Mouse (Mus musculus) ES-E14 (cell line): Measurements from ENCODE around the gene Il1rl2.

Experiments used
- CHD2 ChIP-seq: IDR thresholded peaks from 2 replicates; pipeline ENCODE4 v1.6.1; 2014; ENCODE audit warnings: mild to moderate bottlenecking, low read depth, low read length, inconsistent platforms
- HCFC1 ChIP-seq: IDR thresholded peaks from 2 replicates; pipeline ENCODE4 v1.6.1; 2012; ENCODE audit warnings: low read length, inconsistent platforms, borderline replicate concordance; ENCODE audit not compliant: insufficient read depth
- MAFK ChIP-seq: IDR thresholded peaks from 2 replicates; pipeline ENCODE4 v1.6.1; 2014; ENCODE audit warnings: mild to moderate bottlenecking, low read depth, low read length, inconsistent platforms; ENCODE audit not compliant: insufficient read depth
- ZC3H11A ChIP-seq: IDR thresholded peaks from 2 replicates; pipeline ENCODE4 v1.6.1; 2012; ENCODE audit warnings: low read depth, mild to moderate bottlenecking, inconsistent platforms, low read length, borderline replicate concordance

GRCm38 (mm10) chr1:40358771-40359181 lies 34.4 kb downstream of the Il1rl2 start:
- TF ChIP-seq MAFK (no peak), CHD2 (no peak), ZC3H11A (no peak), HCFC1 (no peak)
